Mouse (Mus musculus) hindbrain, embryonic 15.5 days (tissue): ENCODE measurements at regions not wholly inside any gene's neighbourhood (a gene's known extent, or its start where the extent isn't known, plus 50 kb on each side); places are given as distances from the start of the nearest gene placed in this dataset.

ENCODE experiments used
- ATAC-seq: fragments of 200-750 bp; cut with Nextera tagmentation; 2 replicates; pipeline ENCODE4 v1.8.0; 2017; ENCODE audit warnings: low read depth, moderate number of reproducible peaks, moderate TSS enrichment; ENCODE audit not compliant: low FRiP score
- H3K27ac ChIP-seq: fragments of 300-500 bp; sonication (generic); replicated peaks from 2 replicates; pipeline ENCODE4 v1.5.1; 2015; ENCODE audit warnings: mild to moderate bottlenecking, inconsistent platforms
- H3K27me3 ChIP-seq: fragments of 300-500 bp; sonication (generic); 2 replicates; pipeline ENCODE4 v1.6.1; 2015; ENCODE audit warnings: control low read depth, inconsistent platforms
- H3K36me3 ChIP-seq: fragments of 300-500 bp; sonication (generic); 2 replicates; pipeline ENCODE4 v1.6.1; 2015; ENCODE audit warnings: control low read depth, inconsistent platforms
- H3K4me1 ChIP-seq: fragments of 300-500 bp; sonication (generic); replicated peaks from 2 replicates; pipeline ENCODE4 v1.6.1; 2015; ENCODE audit warnings: control low read depth, inconsistent platforms
- H3K4me2 ChIP-seq: fragments of 300-500 bp; sonication (generic); 2 replicates; pipeline ENCODE4 v1.6.1; 2015; ENCODE audit warnings: moderate library complexity, mild to moderate bottlenecking, inconsistent platforms
- H3K4me3 ChIP-seq: fragments of 300-500 bp; sonication (generic); 2 replicates; pipeline ENCODE4 v1.5.1; 2015; ENCODE audit warnings: mild to moderate bottlenecking, inconsistent platforms
- H3K9ac ChIP-seq: fragments of 300-500 bp; sonication (generic); 2 replicates; pipeline ENCODE4 v1.6.1; 2015; ENCODE audit warnings: inconsistent platforms
- H3K9me3 ChIP-seq: fragments of 300-500 bp; sonication (generic); 2 replicates; pipeline ENCODE4 v1.6.1; 2016; ENCODE audit warnings: control low read depth, inconsistent platforms
- WGBS: fragments of 180-500 bp; shearing (Covaris S2); methylation state at CpG from one replicate; pipeline ENCODE4 v1.1.7; 2015; 5-methylcytosine and 5-hydroxymethylcytosine counted together

DNA sequence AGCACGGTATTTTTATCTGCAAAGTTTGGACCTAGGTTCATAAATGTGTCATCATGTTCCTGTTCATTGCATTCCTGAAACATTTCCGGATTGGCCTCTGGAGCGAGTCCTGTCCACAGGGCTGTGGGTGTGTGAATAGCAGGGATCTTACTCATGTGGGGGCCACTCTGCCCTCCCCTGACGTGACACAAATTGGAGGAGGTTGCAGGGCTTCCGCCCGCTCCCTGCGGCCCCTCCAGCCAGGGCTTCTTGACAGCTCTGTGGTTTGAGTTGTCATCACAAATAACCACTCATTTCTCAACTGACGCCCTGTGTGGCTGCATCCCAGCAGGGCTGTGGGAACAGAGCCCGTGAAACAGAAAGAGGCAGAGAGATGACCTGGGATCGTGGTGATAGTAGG lies 619.9 kb upstream of the Sall1 start:
- H3K36me3 ChIP-seq: no peaks in the 10 kb centered on the region
- no peak overlapping the region for H3K4me2 ChIP-seq
- H3K27me3 ChIP-seq: peaks cover 4% of the 10 kb centered on the region; the same call in 1 of the 2 replicates
- H3K4me1 ChIP-seq: 0 out of 2 replicates have a peak, but pooled peaks cover 5% of the 10 kb centered on the region
- H3K9ac ChIP-seq: no peak overlapping the region
- no peak overlapping the region for H3K4me3 ChIP-seq
- no peak for ATAC-seq
- H3K9me3 ChIP-seq: no peaks in the 10 kb centered on the region
- no peak overlapping the region for H3K27ac ChIP-seq
- WGBS: 79% methylated on average over 10 of the region's 10 CpGs

DNA sequence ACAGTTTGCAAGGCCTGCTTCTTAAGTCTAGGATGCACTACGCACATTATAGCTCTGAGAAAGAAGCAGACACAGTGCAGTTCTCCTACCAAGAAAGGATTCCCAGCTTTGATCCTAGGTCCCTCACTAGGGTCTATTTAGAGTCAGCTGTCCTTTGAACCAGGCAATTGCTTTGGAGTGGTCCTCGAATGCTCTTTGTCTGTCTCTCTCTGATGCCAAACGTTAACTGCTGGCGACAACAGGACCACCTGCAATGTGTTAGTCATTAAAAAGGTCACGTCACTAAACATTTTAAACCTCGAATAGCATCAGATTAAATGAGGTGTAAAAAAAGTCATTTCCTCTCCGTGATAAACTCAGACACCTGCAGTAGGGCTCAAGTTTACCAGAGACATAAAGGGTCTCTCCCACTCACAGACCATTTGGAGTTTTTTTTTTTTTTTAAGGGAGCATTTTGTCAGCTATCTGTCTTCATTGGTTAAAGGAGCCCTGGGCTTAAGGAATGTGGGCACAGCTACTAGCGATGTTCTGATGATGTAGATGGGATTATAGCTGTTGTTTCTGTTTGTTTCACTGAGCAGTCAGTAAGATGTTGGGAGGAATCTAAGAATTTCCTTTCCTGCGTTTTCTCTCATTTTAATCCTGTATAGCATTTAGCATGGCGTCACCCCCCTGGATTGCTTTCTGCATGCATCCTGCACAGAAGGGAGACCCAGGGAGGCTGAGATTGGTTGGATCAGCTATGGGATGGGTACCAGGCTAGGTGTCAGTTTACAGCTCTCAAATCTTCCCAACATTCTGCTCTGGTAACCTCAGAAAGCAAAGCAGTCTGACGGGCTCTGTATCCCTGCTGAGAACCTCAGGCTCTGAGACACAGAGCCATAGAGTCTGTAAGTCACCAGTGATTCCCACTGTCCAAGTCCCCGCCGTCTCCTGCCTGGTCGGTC lies 615.3 kb upstream of the Sall1 start:
- no peak overlapping the region for H3K9ac ChIP-seq
- WGBS: 26% methylated on average over 14 of the region's 14 CpGs
- no peaks in the 10 kb centered on the region for H3K9me3 ChIP-seq
- peaks cover 7% of the 10 kb centered on the region; the same call in 1 of the 2 replicates for H3K27me3 ChIP-seq
- no peak overlapping the region for H3K27ac ChIP-seq
- no peaks in the 10 kb centered on the region for H3K36me3 ChIP-seq
- H3K4me2 ChIP-seq: no peak overlapping the region
- H3K4me1 ChIP-seq: 0 out of 2 replicates have a peak, but pooled peaks cover 5% of the 10 kb centered on the region
- ATAC-seq: no peak
- no peak overlapping the region for H3K4me3 ChIP-seq

DNA sequence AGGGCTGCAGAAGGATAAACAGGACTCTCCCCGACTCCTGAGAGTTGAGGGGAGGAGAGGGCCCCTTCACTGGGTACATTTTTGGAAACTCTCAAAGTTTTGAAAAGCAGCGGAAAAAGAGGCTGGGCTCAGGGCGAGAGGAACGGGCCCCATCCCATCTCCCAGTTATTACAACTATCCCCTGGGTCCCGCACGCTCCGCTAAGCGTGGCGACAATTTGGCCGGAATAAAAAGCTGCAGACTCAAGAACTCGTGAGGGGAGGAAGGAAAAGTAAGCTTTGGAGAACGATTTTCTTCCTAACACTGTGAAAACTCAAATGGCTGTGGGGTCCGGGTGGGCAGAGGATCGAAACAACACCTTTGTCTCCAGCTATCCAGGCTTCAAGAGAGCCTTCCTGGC lies 611.4 kb upstream of the Sall1 start:
- ATAC-seq: no peak
- Histone ChIP-seq H3K9me3 (no peaks in the 10 kb centered on the region), H3K36me3 (no peaks in the 10 kb centered on the region), H3K27ac (no peak overlapping the region), H3K27me3 (peaks cover 7% of the 10 kb centered on the region; the same call in 1 of the 2 replicates), H3K4me2 (no peak overlapping the region), H3K9ac (no peak overlapping the region), H3K4me1 (0 out of 2 replicates have a peak, but pooled peaks cover 5% of the 10 kb centered on the region), H3K4me3 (no peak overlapping the region)
- WGBS: 52% methylated on average over 14 of the region's 14 CpGs

- Histone ChIP-seq H3K27ac (no peak overlapping the region), H3K9ac (no peak overlapping the region)
- no peak for ATAC-seq
These were observed 605.4 kb upstream of the Sall1 start for GRCm38 (mm10) chr8:89649207-89649890.

GRCm38 (mm10) chr8:89646946-89647345 lies 603.0 kb upstream of the Sall1 start:
- Histone ChIP-seq H3K9ac (no peak overlapping the region), H3K27me3 (no peaks in the 10 kb centered on the region), H3K27ac (no peak overlapping the region), H3K4me3 (no peak overlapping the region), H3K4me2 (no peak overlapping the region), H3K4me1 (no peaks in the 10 kb centered on the region), H3K36me3 (no peaks in the 10 kb centered on the region), H3K9me3 (no peaks in the 10 kb centered on the region)
- ATAC-seq: no peak
- WGBS: 91% methylated on average over 5 of the region's 5 CpGs

More at GRCm38 (mm10) chr8:89649207-89649890, 605.4 kb upstream of the Sall1 start:
- Histone ChIP-seq H3K9me3 (no peaks in the 10 kb centered on the region), H3K4me2 (no peak overlapping the region), H3K36me3 (no peaks in the 10 kb centered on the region), H3K27me3 (no peaks in the 10 kb centered on the region), H3K4me3 (no peak overlapping the region), H3K4me1 (no peaks in the 10 kb centered on the region)
- WGBS: 74% methylated on average over 5 of the region's 5 CpGs

DNA sequence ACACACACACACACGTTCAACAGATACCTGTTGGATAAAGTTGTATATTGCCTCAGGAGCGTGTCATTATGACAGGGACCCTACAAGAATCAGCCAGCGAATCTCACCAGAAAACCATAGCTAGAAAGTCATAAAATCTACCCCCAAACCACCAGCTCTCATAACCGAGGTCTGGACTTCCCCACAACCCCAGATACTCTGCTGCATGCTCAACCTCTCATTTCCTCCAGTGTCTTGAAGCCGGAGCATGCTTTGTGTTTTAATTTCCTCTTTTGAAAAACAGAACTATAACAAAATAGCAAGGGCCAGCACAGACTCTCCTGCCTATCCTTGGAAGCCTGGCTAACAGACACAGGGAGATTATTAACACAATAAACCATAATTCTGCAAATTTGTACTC lies 597.4 kb upstream of the Sall1 start:
- no peak for ATAC-seq
- Histone ChIP-seq H3K27me3 (no peaks in the 10 kb centered on the region), H3K4me1 (no peaks in the 10 kb centered on the region), H3K27ac (no peak overlapping the region), H3K4me3 (no peak overlapping the region), H3K9me3 (no peaks in the 10 kb centered on the region), H3K9ac (no peak overlapping the region), H3K4me2 (no peak overlapping the region), H3K36me3 (no peaks in the 10 kb centered on the region)
- WGBS: 90% methylated on average over 5 of the region's 5 CpGs

GRCm38 (mm10) chr8:89634864-89635263 lies 590.9 kb upstream of the Sall1 start:
- Histone ChIP-seq H3K27me3 (no peaks in the 10 kb centered on the region), H3K4me3 (no peak overlapping the region), H3K9ac (no peak overlapping the region), H3K36me3 (no peaks in the 10 kb centered on the region), H3K4me2 (no peak overlapping the region), H3K9me3 (no peaks in the 10 kb centered on the region), H3K27ac (no peak overlapping the region), H3K4me1 (no peaks in the 10 kb centered on the region)
- ATAC-seq: no peak
- 93% methylated on average over 2 of the region's 2 CpGs for WGBS

GRCm38 (mm10) chr8:89632304-89632703 lies 588.3 kb upstream of the Sall1 start:
- Histone ChIP-seq H3K4me3 (no peak overlapping the region), H3K27me3 (no peaks in the 10 kb centered on the region), H3K4me2 (no peak overlapping the region), H3K9me3 (no peaks in the 10 kb centered on the region), H3K4me1 (no peaks in the 10 kb centered on the region), H3K9ac (no peak overlapping the region), H3K27ac (no peak overlapping the region), H3K36me3 (no peaks in the 10 kb centered on the region)
- WGBS: 60% methylated on average over 5 of the region's 5 CpGs
- ATAC-seq: no peak

- Histone ChIP-seq H3K4me2 (no peak overlapping the region), H3K36me3 (no peaks in the 10 kb centered on the region), H3K9me3 (no peaks in the 10 kb centered on the region), H3K9ac (no peak overlapping the region), H3K4me1 (no peaks in the 10 kb centered on the region), H3K27me3 (no peaks in the 10 kb centered on the region), H3K27ac (no peak overlapping the region), H3K4me3 (no peak overlapping the region)
- no peak for ATAC-seq
- WGBS: 90% methylated on average over 3 of the region's 3 CpGs
These were observed 586.6 kb upstream of the Sall1 start for GRCm38 (mm10) chr8:89630540-89630939.

- H3K27ac ChIP-seq: no peak overlapping the region
- H3K4me3 ChIP-seq: no peak overlapping the region
- H3K9me3 ChIP-seq: no peaks in the 10 kb centered on the region
- H3K9ac ChIP-seq: no peak overlapping the region
- 79% methylated on average over 7 of the region's 7 CpGs for WGBS
- no peak for ATAC-seq
- no peak overlapping the region for H3K4me2 ChIP-seq
- no peaks in the 10 kb centered on the region for H3K36me3 ChIP-seq
- H3K27me3 ChIP-seq: no peaks in the 10 kb centered on the region
- no peaks in the 10 kb centered on the region for H3K4me1 ChIP-seq
These were observed 574.1 kb upstream of the Sall1 start for GRCm38 (mm10) chr8:89618089-89618488.

GRCm38 (mm10) chr8:89615863-89616558 lies 572.0 kb upstream of the Sall1 start:
- H3K9me3 ChIP-seq: no peaks in the 10 kb centered on the region
- H3K9ac ChIP-seq: no peak overlapping the region
- no peak for ATAC-seq
- H3K4me1 ChIP-seq: no peaks in the 10 kb centered on the region
- WGBS: 57% methylated on average over 8 of the region's 8 CpGs
- H3K27me3 ChIP-seq: no peaks in the 10 kb centered on the region
- no peaks in the 10 kb centered on the region for H3K36me3 ChIP-seq
- no peak overlapping the region for H3K27ac ChIP-seq
- no peak overlapping the region for H3K4me2 ChIP-seq
- no peak overlapping the region for H3K4me3 ChIP-seq

- WGBS: 53% methylated on average over 4 of the region's 4 CpGs
- no peak for ATAC-seq
- no peak overlapping the region for H3K27ac ChIP-seq
- H3K4me3 ChIP-seq: no peak overlapping the region
- H3K36me3 ChIP-seq: no peaks in the 10 kb centered on the region
- no peak overlapping the region for H3K9ac ChIP-seq
- no peak overlapping the region for H3K4me2 ChIP-seq
- H3K27me3 ChIP-seq: no peaks in the 10 kb centered on the region
- no peaks in the 10 kb centered on the region for H3K4me1 ChIP-seq
- no peaks in the 10 kb centered on the region for H3K9me3 ChIP-seq
These were observed 565.1 kb upstream of the Sall1 start for GRCm38 (mm10) chr8:89609074-89609473.
